ENCODE assay signal across 9 mouse cellular contexts in the genomic region with DNA sequence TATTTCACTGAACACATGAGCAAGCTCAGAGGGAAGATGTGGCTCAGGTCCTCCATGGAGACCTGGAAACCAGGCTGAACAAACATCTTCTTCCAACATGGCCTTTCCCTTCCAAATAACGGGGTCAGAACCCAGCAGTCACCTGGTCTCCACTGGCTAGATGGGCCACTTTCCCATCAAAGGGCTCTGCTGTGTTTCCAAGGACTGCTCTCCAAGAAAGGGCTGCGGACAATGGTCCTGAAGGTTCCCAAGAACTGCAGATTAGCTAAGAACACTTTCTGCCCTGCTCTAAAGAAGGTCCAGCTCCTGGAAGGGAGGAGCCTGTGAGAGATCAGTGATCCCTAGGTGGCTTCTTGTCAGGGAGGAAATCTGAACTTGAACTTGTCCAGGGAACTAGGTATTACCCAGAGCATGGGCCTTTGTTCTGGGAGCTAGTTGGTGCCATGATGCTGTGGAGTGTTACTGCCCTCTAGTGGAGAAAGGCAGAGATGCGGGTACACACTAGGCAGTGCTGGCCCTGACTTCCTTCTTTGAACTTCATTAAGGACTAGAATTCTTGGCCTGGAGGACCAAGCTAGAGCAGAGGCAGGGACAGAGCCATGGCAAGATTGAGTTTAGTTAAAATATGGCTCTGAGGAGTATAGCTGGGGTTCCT. TPM values are rescaled to one million over a fixed set of nuclear protein-coding genes. Genes with fewer than 3 reads are reported as not detected.
DNase-seq lines count a peak whose midpoint lies in the region; ATAC-seq and TF ChIP-seq lines count a peak whose summit lies in the region.
"Had no signal": no experiment of that assay in that cellular context is flagged by ENCODE, and none has a peak within 500 bp of the region (broad histone marks: within the 10 kb centered on the region; RNA-seq: fewer than 3 reads in every experiment).

No protein-coding gene starts in this region.

- TF ChIP-seq EP300 in CH12.LX (IDR thresholded peaks at IDR 0.05; ENCODE audit: low read length): no peak

- in situ Hi-C loops in CH12.LX (cut with MboI; ENCODE audit: low pct_ligation_motif_present, low pct_unique_long_range_greater_than_20kb, low sequenced_read_pairs): loop anchor here (10.0 kb wide), 3 partner anchors 95 to 295 kb away; a partner anchor contains a TSS

- H3K4me1 ChIP-seq in CH12.LX (ENCODE audit: control insufficient read depth in 1 of 2, insufficient read depth in 2 of 2): peaks cover 0 to 5% of the 10 kb centered on the region in 2 experiments; a peak in 1 of 4 replicates
- H3K4me1 ChIP-seq in heart, embryonic 14.5 days (ENCODE audit: control insufficient read depth in 2 of 2, insufficient read depth in 2 of 2, low read length in 2 of 2): no peaks in the 10 kb centered on the region
- no peaks in the 10 kb centered on the region for H3K4me1 ChIP-seq in kidney, postnatal 0 days (replicated peaks; ENCODE audit: insufficient read depth, low read length)
- H3K4me1 ChIP-seq in liver, adult 2 months (ENCODE audit: control insufficient read depth, insufficient read depth, low read length): no peaks in the 10 kb centered on the region
- no peaks in the 10 kb centered on the region for H3K4me1 ChIP-seq in stomach, embryonic 15.5 days

- H3K4me3 ChIP-seq in CH12.LX (replicated peaks in 1 of 3; ENCODE audit: low read depth in 2 of 3, low read length in 2 of 3, poor library complexity in 1 of 3): no peak overlapping the region
- no peak overlapping the region for H3K4me3 ChIP-seq in heart, embryonic 14.5 days (ENCODE audit: control insufficient read depth in 1 of 2, insufficient read depth in 1 of 2, low read depth in 1 of 2, low read length in 2 of 2)
- no peak overlapping the region for H3K4me3 ChIP-seq in kidney, postnatal 0 days (replicated peaks; ENCODE audit: low read depth, low read length)
- no peak overlapping the region for H3K4me3 ChIP-seq in liver, adult 2 months (ENCODE audit: insufficient read depth, low read depth, low read length)
- H3K4me3 ChIP-seq in stomach, embryonic 15.5 days (replicated peaks): no peak overlapping the region

- peak; percentile 97 for TF ChIP-seq CTCF in CH12.LX (conservative IDR thresholded peaks at IDR 0.05 in 1 of 2, IDR thresholded peaks at IDR 0.05 in 1 of 2; ENCODE audit: low read depth in 2 of 2, low read length in 2 of 2)
- peak; percentile 99 for TF ChIP-seq CTCF in kidney, postnatal 0 days (IDR thresholded peaks at IDR 0.05; ENCODE audit: low read depth)
- peak; percentile 86 for TF ChIP-seq CTCF in liver, adult 2 months (IDR thresholded peaks at IDR 0.05; ENCODE audit: low read depth, low read length)

- TF ChIP-seq RAD21 in CH12.LX (IDR thresholded peaks at IDR 0.05; ENCODE audit: low read depth, low read length): peak; percentile 99

- no peak overlapping the region for H3K9ac ChIP-seq in CH12.LX (ENCODE audit: insufficient read depth, low read depth)
- H3K9ac ChIP-seq in heart, embryonic 14.5 days (ENCODE audit: low read length): no peak overlapping the region
- no peak overlapping the region for H3K9ac ChIP-seq in kidney, postnatal 0 days (ENCODE audit: low read depth, low read length)
- no peak overlapping the region for H3K9ac ChIP-seq in liver, adult 2 months (ENCODE audit: low read depth, low read length)
- no peak overlapping the region for H3K9ac ChIP-seq in stomach, embryonic 15.5 days

- WGBS in heart, embryonic 14.5 days: 33% methylated on average over 3 of the region's 3 CpGs
- 47% methylated on average over 3 of the region's 3 CpGs for WGBS in kidney, postnatal 0 days
- WGBS in liver, adult 2 months: 39% methylated on average over 3 of the region's 3 CpGs
- 36% methylated on average over 3 of the region's 3 CpGs for WGBS in stomach, embryonic 15.5 days

- H3K27me3 ChIP-seq in CH12.LX (replicated peaks): peaks cover 7% of the 10 kb centered on the region
- H3K27me3 ChIP-seq in heart, embryonic 14.5 days (ENCODE audit: control insufficient read depth, insufficient read depth, low read length): no peaks in the 10 kb centered on the region; the same call in 1 of the 2 replicates
- no peaks in the 10 kb centered on the region for H3K27me3 ChIP-seq in kidney, postnatal 0 days (ENCODE audit: insufficient read depth, low read length)
- no peaks in the 10 kb centered on the region for H3K27me3 ChIP-seq in liver, adult 2 months (ENCODE audit: control insufficient read depth, insufficient read depth, low read length)
- H3K27me3 ChIP-seq in stomach, embryonic 15.5 days (replicated peaks): no peaks in the 10 kb centered on the region

- ATAC-seq in heart, embryonic 14.5 days (ENCODE audit: insufficient number of reproducible peaks, insufficient read depth, low FRiP score, low read depth): peak; percentile 71; the same call in 1 of the 2 replicates
- ATAC-seq in kidney, postnatal 0 days (replicated peaks; ENCODE audit: low FRiP score, low read depth): peak; percentile 87
- peak; percentile 84 for ATAC-seq in stomach, embryonic 15.5 days (ENCODE audit: insufficient read depth, low FRiP score, low read depth)

- no peak for TF ChIP-seq POLR2A in CH12.LX (IDR thresholded peaks at IDR 0.05; ENCODE audit: low read depth, low read length)
- no peak for TF ChIP-seq POLR2A in liver, adult 2 months (IDR thresholded peaks at IDR 0.05; ENCODE audit: extremely low read depth, insufficient read depth, low read length)

- H3K27ac ChIP-seq in CH12.LX (ENCODE audit: insufficient read depth, low read depth): no peak overlapping the region
- no peak overlapping the region for H3K27ac ChIP-seq in heart, embryonic 14.5 days (replicated peaks in 1 of 2; ENCODE audit: control insufficient read depth in 1 of 2, insufficient read depth in 1 of 2, low read depth in 2 of 2, low read length in 2 of 2)
- H3K27ac ChIP-seq in kidney, postnatal 0 days: no peak overlapping the region
- no peak overlapping the region for H3K27ac ChIP-seq in liver, adult 2 months (replicated peaks; ENCODE audit: insufficient read depth, low read depth, low read length)
- H3K27ac ChIP-seq in stomach, embryonic 15.5 days: no peak overlapping the region

- peak; percentile 83 for DNase-seq in CH12.LX (ENCODE audit: extremely low read depth)
- DNase-seq in c-Kit-negative CD71-positive TER-119-positive erythroid progenitor cells, embryonic 14.5 days (ENCODE audit: low read depth, low spot score): peak; percentile 31
- DNase-seq in fibroblast of lung, adult 2 months (ENCODE audit: low read depth): peak; percentile 64
- peak; percentile 94 for DNase-seq in kidney, postnatal 0 days (ENCODE audit: low spot score)
- peak; percentile 55 for DNase-seq in liver, adult 2 months (ENCODE audit: extremely low read depth, low read depth, low spot score)
- DNase-seq in neural tube, embryonic 10.5 days (ENCODE audit: extremely low spot score, low spot score): peak; percentile 86

- dilution Hi-C loops in CH12.LX (cut with MboI; ENCODE audit: extremely low pct_ligation_motif_present, extremely low pct_unique_long_range_greater_than_20kb, low sequenced_read_pairs): no loop called here

- no peaks in the 10 kb centered on the region for H3K79me2 ChIP-seq in CH12.LX (replicated peaks; ENCODE audit: control insufficient read depth, extremely low read depth, insufficient read depth, poor library complexity, severe bottlenecking)
- H3K79me2 ChIP-seq in liver, adult 2 months (ENCODE audit: control insufficient read depth, insufficient read depth, low read length): no peaks in the 10 kb centered on the region

- H3K36me3 ChIP-seq in CH12.LX (replicated peaks in 1 of 2; ENCODE audit: control insufficient read depth in 1 of 2, insufficient read depth in 1 of 2, low read length in 1 of 2): no peaks in the 10 kb centered on the region
- no peaks in the 10 kb centered on the region for H3K36me3 ChIP-seq in heart, embryonic 14.5 days (ENCODE audit: control insufficient read depth, insufficient read depth, low read length)
- no peaks in the 10 kb centered on the region for H3K36me3 ChIP-seq in kidney, postnatal 0 days (ENCODE audit: insufficient read depth, low read length)
- H3K36me3 ChIP-seq in liver, adult 2 months (ENCODE audit: control insufficient read depth, insufficient read depth, low read length): no peaks in the 10 kb centered on the region
- H3K36me3 ChIP-seq in stomach, embryonic 15.5 days: no peaks in the 10 kb centered on the region

- H3K4me2 ChIP-seq in CH12.LX (ENCODE audit: insufficient read depth, low read depth, poor library complexity, severe bottlenecking): no peak overlapping the region
- H3K4me2 ChIP-seq in heart, embryonic 14.5 days (ENCODE audit: low read length): no peak overlapping the region
- H3K4me2 ChIP-seq in kidney, postnatal 0 days (ENCODE audit: low read length): no peak overlapping the region
- no peak overlapping the region for H3K4me2 ChIP-seq in stomach, embryonic 15.5 days

- no peaks in the 10 kb centered on the region for H3K9me3 ChIP-seq in CH12.LX (replicated peaks; ENCODE audit: low read length)
- H3K9me3 ChIP-seq in heart, embryonic 14.5 days (ENCODE audit: control insufficient read depth, low read length): no peaks in the 10 kb centered on the region
- no peaks in the 10 kb centered on the region for H3K9me3 ChIP-seq in kidney, postnatal 0 days (replicated peaks; ENCODE audit: low read length)
- no peaks in the 10 kb centered on the region for H3K9me3 ChIP-seq in stomach, embryonic 15.5 days

RNA-seq across cellular contexts. Expression of a gene that starts 5.1 kb away (rescaled TPM):
- total RNA-seq in CH12.LX (2012; rRNA removed) (not detected in 2 replicates), CH12.LX (2014; rRNA removed) (not detected in 2 replicates)
- not detected in 2 replicates for polyA plus RNA-seq in CH12.LX (2012; ENCODE audit: insufficient read length, low read depth)
- polyA plus RNA-seq in heart, embryonic 14.5 days (2014; fragmentation: Nextera tagmentation; extraction: Ambion mirVana): not detected in 2 replicates
- polyA plus RNA-seq in kidney, postnatal 0 days (2015; fragmentation: Nextera tagmentation; extraction: Ambion mirVana): not detected in 2 replicates
- total RNA-seq in liver, adult 2 months (2014; rRNA removed): not detected in 2 replicates
- not detected in 2 replicates for polyA plus RNA-seq in liver, adult 2 months (2012; rRNA removed)
- not detected in 2 replicates for polyA plus RNA-seq in stomach, embryonic 15.5 days (2015; fragmentation: Nextera tagmentation; extraction: Ambion mirVana)
- polyA plus RNA-seq: large intestine, adult 2 months had no signal

RNA-seq across cellular contexts. Expression of a gene that starts 18.7 kb away (rescaled TPM):
- total RNA-seq in CH12.LX (2012; rRNA removed): not detected in 2 replicates
- not detected in 2 replicates for total RNA-seq in CH12.LX (2014; rRNA removed)
- not detected in 2 replicates for polyA plus RNA-seq in CH12.LX (2012; ENCODE audit: insufficient read length, low read depth)
- polyA plus RNA-seq in heart, embryonic 14.5 days (2014; fragmentation: Nextera tagmentation; extraction: Ambion mirVana): not detected in 2 replicates
- not detected in 2 replicates for polyA plus RNA-seq in kidney, postnatal 0 days (2015; fragmentation: Nextera tagmentation; extraction: Ambion mirVana)
- not detected in 2 replicates for total RNA-seq in liver, adult 2 months (2014; rRNA removed)
- polyA plus RNA-seq in liver, adult 2 months (2012; rRNA removed): not detected in 2 replicates
- not detected in 2 replicates for polyA plus RNA-seq in stomach, embryonic 15.5 days (2015; fragmentation: Nextera tagmentation; extraction: Ambion mirVana)
- polyA plus RNA-seq: large intestine, adult 2 months had no signal

RNA-seq across cellular contexts. Expression of a gene that starts 20.2 kb away (rescaled TPM):
- 0.08 TPM in 1 of 2 replicates, not detected in the other for total RNA-seq in CH12.LX (2012; rRNA removed)
- total RNA-seq in CH12.LX (2014; rRNA removed): 0.30 and 0.57 TPM in 2 replicates
- 0.63 and 0.69 TPM in 2 replicates for polyA plus RNA-seq in CH12.LX (2012; ENCODE audit: insufficient read length, low read depth)
- 0.26 TPM in 1 of 2 replicates, not detected in the other for polyA plus RNA-seq in heart, embryonic 14.5 days (2014; fragmentation: Nextera tagmentation; extraction: Ambion mirVana)
- polyA plus RNA-seq in kidney, postnatal 0 days (2015; fragmentation: Nextera tagmentation; extraction: Ambion mirVana): 0.18 and 0.25 TPM in 2 replicates
- 0.13 and 0.18 TPM in 2 replicates for total RNA-seq in liver, adult 2 months (2014; rRNA removed)
- 0.16 TPM in 2 replicates for polyA plus RNA-seq in liver, adult 2 months (2012; rRNA removed)
- 0.45 TPM in 1 of 2 replicates, not detected in the other for polyA plus RNA-seq in stomach, embryonic 15.5 days (2015; fragmentation: Nextera tagmentation; extraction: Ambion mirVana)

RNA-seq across cellular contexts. Expression of a gene that starts 37.7 kb away (rescaled TPM):
- not detected in 2 replicates for total RNA-seq in CH12.LX (2012; rRNA removed)
- not detected in 2 replicates for total RNA-seq in CH12.LX (2014; rRNA removed)
- not detected in 2 replicates for polyA plus RNA-seq in CH12.LX (2012; ENCODE audit: insufficient read length, low read depth)
- not detected in 2 replicates for polyA plus RNA-seq in heart, embryonic 14.5 days (2014; fragmentation: Nextera tagmentation; extraction: Ambion mirVana)
- 0.43 and 0.72 TPM in 2 replicates for polyA plus RNA-seq in kidney, postnatal 0 days (2015; fragmentation: Nextera tagmentation; extraction: Ambion mirVana)
- not detected in 2 replicates for total RNA-seq in liver, adult 2 months (2014; rRNA removed)
- not detected in 2 replicates for polyA plus RNA-seq in liver, adult 2 months (2012; rRNA removed)
- polyA plus RNA-seq in stomach, embryonic 15.5 days (2015; fragmentation: Nextera tagmentation; extraction: Ambion mirVana): 1.9 and 3.0 TPM in 2 replicates

RNA-seq across cellular contexts. Expression of a gene that starts 43.0 kb away (rescaled TPM):
- not detected in 2 replicates for total RNA-seq in CH12.LX (2012; rRNA removed)
- total RNA-seq in CH12.LX (2014; rRNA removed): not detected in 2 replicates
- not detected in 2 replicates for polyA plus RNA-seq in CH12.LX (2012; ENCODE audit: insufficient read length, low read depth)
- polyA plus RNA-seq in heart, embryonic 14.5 days (2014; fragmentation: Nextera tagmentation; extraction: Ambion mirVana): 0.36 and 0.54 TPM in 2 replicates
- polyA plus RNA-seq in kidney, postnatal 0 days (2015; fragmentation: Nextera tagmentation; extraction: Ambion mirVana): not detected in 2 replicates
- not detected in 2 replicates for total RNA-seq in liver, adult 2 months (2014; rRNA removed)
- not detected in 2 replicates for polyA plus RNA-seq in liver, adult 2 months (2012; rRNA removed)
- polyA plus RNA-seq in stomach, embryonic 15.5 days (2015; fragmentation: Nextera tagmentation; extraction: Ambion mirVana): not detected in 2 replicates
- polyA plus RNA-seq: large intestine, adult 2 months had no signal

Comparison
In these comparisons a context has a peak if more than half of its experiments do, and no peak if none do; other contexts are left out.
1. DNase-seq: peak in every context shown above with its lines; median percentile 94 in kidney, postnatal 0 days; 86 in neural tube, embryonic 10.5 days; 83 in CH12.LX; 64 in fibroblast of lung, adult 2 months; 55 in liver, adult 2 months; 31 in c-Kit-negative CD71-positive TER-119-positive erythroid progenitor cells, embryonic 14.5 days.